Mouse (Mus musculus): Measurements from ENCODE around the gene Kcnj16. TPM values are rescaled to one million over a fixed set of nuclear protein-coding genes. Genes with fewer than 3 reads are reported as not detected.
A peak's percentile ranks its signal among the peaks of the same experiment; 100 is the strongest.

Kcnj16 gene
- total and polyA plus RNA-seq, 3 experiments: not detected

- H3K27me3 ChIP-seq (replicated peaks): no peaks in the 10 kb centered on the region
- no peaks in the 10 kb centered on the region for H3K9me3 ChIP-seq (replicated peaks; ENCODE audit: low read length)
- DNase-seq (ENCODE audit: extremely low read depth): no peak
- no peak overlapping the region for H3K9ac ChIP-seq (ENCODE audit: insufficient read depth, low read depth)
- no peak overlapping the region for H3K4me2 ChIP-seq (ENCODE audit: insufficient read depth, low read depth, poor library complexity, severe bottlenecking)
- no peak for TF ChIP-seq JUND (conservative IDR thresholded peaks at IDR 0.05; ENCODE audit: low read depth, low read length)
- no peak for TF ChIP-seq POLR2AphosphoS2 (IDR thresholded peaks at IDR 0.05; ENCODE audit: low read depth, low read length)
- in situ Hi-C loops (cut with MboI; ENCODE audit: low pct_ligation_motif_present, low pct_unique_long_range_greater_than_20kb, low sequenced_read_pairs) (no loop called here), dilution Hi-C loops (cut with MboI; ENCODE audit: extremely low pct_ligation_motif_present, extremely low pct_unique_long_range_greater_than_20kb, low sequenced_read_pairs) (no loop called here)
- H3K4me1 ChIP-seq (ENCODE audit: control insufficient read depth in 1 of 2, insufficient read depth in 2 of 2): peaks cover 0 to 8% of the 10 kb centered on the region in 2 experiments; a peak in 2 of 4 replicates
- H3K27ac ChIP-seq (ENCODE audit: insufficient read depth, low read depth): no peak overlapping the region
- no peaks in the 10 kb centered on the region for H3K36me3 ChIP-seq (replicated peaks in 1 of 2; ENCODE audit: control insufficient read depth in 1 of 2, insufficient read depth in 1 of 2, low read length in 1 of 2)
- H3K79me2 ChIP-seq (replicated peaks; ENCODE audit: control insufficient read depth, extremely low read depth, insufficient read depth, poor library complexity, severe bottlenecking): no peaks in the 10 kb centered on the region
- no peak overlapping the region for H3K4me3 ChIP-seq (replicated peaks in 1 of 3; ENCODE audit: low read depth in 2 of 3, low read length in 2 of 3, poor library complexity in 1 of 3)
Observed at GRCm38 (mm10) chr11:110985508-110985907, 17.7 kb downstream of the Kcnj16 start.

DNA sequence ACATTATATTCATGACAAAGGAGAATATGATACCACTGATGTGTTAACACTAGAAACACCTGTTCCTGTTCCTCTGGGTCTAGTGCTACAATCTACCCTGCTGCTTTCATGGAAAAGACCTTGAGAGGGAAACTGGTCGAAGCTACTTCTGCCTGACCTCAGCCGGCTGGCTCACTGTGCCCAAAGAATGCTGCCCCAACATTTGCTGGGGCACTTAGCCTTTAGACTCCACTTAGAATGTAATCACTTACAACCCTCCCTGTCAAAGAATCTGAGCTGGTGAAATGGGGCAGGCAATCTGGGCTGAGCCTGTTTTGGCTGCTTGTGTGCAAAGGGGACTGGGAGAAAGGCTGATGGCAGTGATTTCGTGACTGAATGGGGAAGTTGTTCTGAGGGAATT lies 18.1 kb downstream of the Kcnj16 start:
- dilution Hi-C loops (cut with MboI; ENCODE audit: extremely low pct_ligation_motif_present, extremely low pct_unique_long_range_greater_than_20kb, low sequenced_read_pairs): no loop called here
- Histone ChIP-seq H3K4me1 (ENCODE audit: control insufficient read depth in 1 of 2, insufficient read depth in 2 of 2) (peaks cover 0 to 8% of the 10 kb centered on the region in 2 experiments; a peak in 2 of 4 replicates), H3K4me3 (replicated peaks in 1 of 3; ENCODE audit: low read depth in 2 of 3, low read length in 2 of 3, poor library complexity in 1 of 3) (no peak overlapping the region), H3K27me3 (replicated peaks) (no peaks in the 10 kb centered on the region), H3K9ac (ENCODE audit: insufficient read depth, low read depth) (no peak overlapping the region), H3K27ac (ENCODE audit: insufficient read depth, low read depth) (no peak overlapping the region), H3K9me3 (replicated peaks; ENCODE audit: low read length) (no peaks in the 10 kb centered on the region), H3K36me3 (replicated peaks in 1 of 2; ENCODE audit: control insufficient read depth in 1 of 2, insufficient read depth in 1 of 2, low read length in 1 of 2) (no peaks in the 10 kb centered on the region), H3K79me2 (replicated peaks; ENCODE audit: control insufficient read depth, extremely low read depth, insufficient read depth, poor library complexity, severe bottlenecking) (no peaks in the 10 kb centered on the region), H3K4me2 (ENCODE audit: insufficient read depth, low read depth, poor library complexity, severe bottlenecking) (no peak overlapping the region)
- DNase-seq (ENCODE audit: extremely low read depth): no peak
- TF ChIP-seq EP300 (IDR thresholded peaks at IDR 0.05; ENCODE audit: low read length) (no peak), HCFC1 (IDR thresholded peaks at IDR 0.05; ENCODE audit: low read depth, low read length) (no peak), NRF1 (IDR thresholded peaks at IDR 0.05; ENCODE audit: low read depth, low read length) (no peak), MAFK (IDR thresholded peaks at IDR 0.05; ENCODE audit: insufficient replicate concordance, low read length) (no peak), RAD21 (IDR thresholded peaks at IDR 0.05; ENCODE audit: low read depth, low read length) (no peak), ZNF384 (IDR thresholded peaks at IDR 0.05; ENCODE audit: low read depth, low read length) (no peak), CHD2 (IDR thresholded peaks at IDR 0.05; ENCODE audit: low read length) (no peak), USF1 (IDR thresholded peaks at IDR 0.05; ENCODE audit: low read depth, low read length) (no peak), KAT2A (IDR thresholded peaks at IDR 0.05; ENCODE audit: insufficient replicate concordance, low read length) (no peak), JUND (conservative IDR thresholded peaks at IDR 0.05; ENCODE audit: low read depth, low read length) (no peak), POLR2AphosphoS2 (IDR thresholded peaks at IDR 0.05; ENCODE audit: low read depth, low read length) (no peak)
- in situ Hi-C loops (cut with MboI; ENCODE audit: low pct_ligation_motif_present, low pct_unique_long_range_greater_than_20kb, low sequenced_read_pairs): no loop called here

DNA sequence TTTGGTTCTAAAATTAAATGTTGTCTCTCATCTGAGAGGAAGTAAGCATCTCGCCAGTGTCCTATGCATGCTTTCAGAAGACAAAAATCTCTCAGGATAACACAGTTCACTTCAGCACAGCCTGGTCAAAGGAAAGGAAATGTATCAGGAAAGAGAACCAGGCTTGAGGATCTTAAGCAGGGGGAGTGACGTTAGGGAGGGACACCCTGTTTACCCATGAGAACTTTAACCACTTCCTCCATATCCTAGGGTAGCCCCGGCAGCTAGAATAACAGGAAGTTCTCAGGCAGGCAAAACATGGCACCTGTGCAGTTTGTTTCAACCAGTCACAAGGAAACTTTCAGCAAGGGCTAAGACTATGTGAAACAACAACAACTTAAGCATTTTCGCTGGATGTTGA lies 25.8 kb downstream of the Kcnj16 start:
- Histone ChIP-seq H3K27ac (ENCODE audit: insufficient read depth, low read depth) (no peak overlapping the region), H3K79me2 (replicated peaks; ENCODE audit: control insufficient read depth, extremely low read depth, insufficient read depth, poor library complexity, severe bottlenecking) (no peaks in the 10 kb centered on the region), H3K27me3 (replicated peaks) (no peaks in the 10 kb centered on the region), H3K36me3 (replicated peaks in 1 of 2; ENCODE audit: control insufficient read depth in 1 of 2, insufficient read depth in 1 of 2, low read length in 1 of 2) (no peaks in the 10 kb centered on the region), H3K4me1 (ENCODE audit: control insufficient read depth in 1 of 2, insufficient read depth in 2 of 2) (peaks cover 0 to 15% of the 10 kb centered on the region in 2 experiments; a peak in 2 of 4 replicates), H3K4me2 (ENCODE audit: insufficient read depth, low read depth, poor library complexity, severe bottlenecking) (no peak overlapping the region), H3K4me3 (replicated peaks in 1 of 3; ENCODE audit: low read depth in 2 of 3, low read length in 2 of 3, poor library complexity in 1 of 3) (no peak overlapping the region), H3K9me3 (replicated peaks; ENCODE audit: low read length) (no peaks in the 10 kb centered on the region), H3K9ac (ENCODE audit: insufficient read depth, low read depth) (no peak overlapping the region)
- in situ Hi-C loops (cut with MboI; ENCODE audit: low pct_ligation_motif_present, low pct_unique_long_range_greater_than_20kb, low sequenced_read_pairs): no loop called here
- dilution Hi-C loops (cut with MboI; ENCODE audit: extremely low pct_ligation_motif_present, extremely low pct_unique_long_range_greater_than_20kb, low sequenced_read_pairs): no loop called here
- peak; percentile 71 for DNase-seq (ENCODE audit: extremely low read depth)
- TF ChIP-seq MAZ (IDR thresholded peaks at IDR 0.05; ENCODE audit: low read depth, low read length): no peak
- TF ChIP-seq CHD1 (IDR thresholded peaks at IDR 0.05; ENCODE audit: low read depth, low read length): no peak
- TF ChIP-seq MEF2A (IDR thresholded peaks at IDR 0.05; ENCODE audit: borderline replicate concordance, low read depth, low read length): no peak
- no peak for TF ChIP-seq KAT2A (IDR thresholded peaks at IDR 0.05; ENCODE audit: insufficient replicate concordance, low read length)
- TF ChIP-seq ZNF384 (IDR thresholded peaks at IDR 0.05; ENCODE audit: low read depth, low read length): no peak
- no peak for TF ChIP-seq JUN (IDR thresholded peaks at IDR 0.05; ENCODE audit: insufficient read depth, low read depth, low read length)
- no peak for TF ChIP-seq RCOR1 (conservative IDR thresholded peaks at IDR 0.05; ENCODE audit: low read depth, low read length)
- no peak for TF ChIP-seq ZMIZ1 (IDR thresholded peaks at IDR 0.05; ENCODE audit: low read depth, low read length)
- no peak for TF ChIP-seq NRF1 (IDR thresholded peaks at IDR 0.05; ENCODE audit: low read depth, low read length)
- no peak for TF ChIP-seq HCFC1 (IDR thresholded peaks at IDR 0.05; ENCODE audit: low read depth, low read length)
- TF ChIP-seq PAX5 (IDR thresholded peaks at IDR 0.05; ENCODE audit: low read length): no peak
- TF ChIP-seq EP300 (IDR thresholded peaks at IDR 0.05; ENCODE audit: low read length): no peak
- 0 out of 2 replicates have a peak, but pooled peaks have one; percentile 21 for TF ChIP-seq ETS1 (conservative IDR thresholded peaks at IDR 0.05; ENCODE audit: low read depth, low read length)
- TF ChIP-seq ELF1 (IDR thresholded peaks at IDR 0.05; ENCODE audit: low read depth, low read length): peak; percentile 29; the same call in 1 of the 2 replicates
- no peak for TF ChIP-seq MYC (IDR thresholded peaks at IDR 0.05; ENCODE audit: low read depth, low read length)

Data from CH12.LX (cell line).